10 mouse cellular contexts compared by ENCODE assay signal in genomic region chr7:27475596-27475995, GRCm38 (mm10). TPM values are rescaled to one million over a fixed set of nuclear protein-coding genes. Genes with fewer than 3 reads are reported as not detected.
DNase-seq lines count a peak whose midpoint lies in the region; ATAC-seq lines count a peak whose summit lies in the region.
"Had no signal": no experiment of that assay in that cellular context is flagged by ENCODE, and none has a peak within 500 bp of the region (broad histone marks: within the 10 kb centered on the region; RNA-seq: fewer than 3 reads in every experiment).

No protein-coding gene starts in this region.

- no peak overlapping the region for H3K4me3 ChIP-seq in hindbrain, embryonic 13.5 days
- H3K4me3 ChIP-seq in hindbrain, embryonic 11.5 days (ENCODE audit: low read depth, low read length) = no peak overlapping the region
- H3K4me3 ChIP-seq in neural tube, embryonic 12.5 days = no peak overlapping the region
- peak overlapping the region; percentile 79; the same call in 1 of the 2 replicates for H3K4me3 ChIP-seq in stomach, embryonic 16.5 days (replicated peaks; ENCODE audit: low read length)

- H3K27me3 ChIP-seq in hindbrain, embryonic 13.5 days = no peaks in the 10 kb centered on the region
- no peaks in the 10 kb centered on the region for H3K27me3 ChIP-seq in hindbrain, embryonic 11.5 days (ENCODE audit: control insufficient read depth, insufficient read depth, low read length)
- no peaks in the 10 kb centered on the region for H3K27me3 ChIP-seq in neural tube, embryonic 12.5 days (replicated peaks)
- H3K27me3 ChIP-seq in stomach, embryonic 16.5 days (ENCODE audit: control insufficient read depth, insufficient read depth, low read length) = no peaks in the 10 kb centered on the region

- no peak for ATAC-seq in hindbrain, embryonic 13.5 days (ENCODE audit: low FRiP score)
- no peak for ATAC-seq in hindbrain, embryonic 11.5 days (ENCODE audit: low FRiP score)
- no peak for ATAC-seq in neural tube, embryonic 12.5 days (ENCODE audit: low FRiP score, low read depth)
- no peak for ATAC-seq in stomach, embryonic 16.5 days (ENCODE audit: insufficient read depth, low FRiP score)
- ATAC-seq: hindbrain, embryonic 16.5 days had no signal

- 95% methylated on average over 2 of the region's 2 CpGs for WGBS in hindbrain, embryonic 13.5 days
- 90% methylated on average over 2 of the region's 2 CpGs for WGBS in hindbrain, embryonic 11.5 days
- 82% methylated on average over 2 of the region's 2 CpGs for whole genome bisulfite sequencing in neural tube, embryonic 12.5 days
- WGBS in stomach, embryonic 16.5 days = 89% methylated on average over 2 of the region's 2 CpGs

- H3K4me2 ChIP-seq in hindbrain, embryonic 13.5 days = peak overlapping the region; percentile 69
- no peak overlapping the region for H3K4me2 ChIP-seq in hindbrain, embryonic 11.5 days (replicated peaks; ENCODE audit: low read depth, low read length)
- peak overlapping the region; percentile 76; the same call in 1 of the 2 replicates for H3K4me2 ChIP-seq in neural tube, embryonic 12.5 days (replicated peaks)
- peak overlapping the region; percentile 54 for H3K4me2 ChIP-seq in stomach, embryonic 16.5 days (ENCODE audit: low read depth, low read length)

- no peak overlapping the region for H3K9ac ChIP-seq in hindbrain, embryonic 13.5 days
- no peak overlapping the region for H3K9ac ChIP-seq in hindbrain, embryonic 11.5 days (ENCODE audit: low read depth, low read length)
- no peak overlapping the region for H3K9ac ChIP-seq in neural tube, embryonic 12.5 days
- H3K9ac ChIP-seq in stomach, embryonic 16.5 days (ENCODE audit: low read length) = peak overlapping the region; percentile 46

- H3K27ac ChIP-seq in hindbrain, embryonic 13.5 days = no peak overlapping the region
- no peak overlapping the region for H3K27ac ChIP-seq in hindbrain, embryonic 11.5 days (ENCODE audit: low read depth, low read length)
- H3K27ac ChIP-seq in neural tube, embryonic 12.5 days = no peak overlapping the region
- peak overlapping the region; percentile 98; the same call in 1 of the 2 replicates for H3K27ac ChIP-seq in stomach, embryonic 16.5 days (ENCODE audit: low read length)

- DNase-seq in adrenal gland, adult 2 months = peak; percentile 13
- no peak for DNase-seq in adrenal gland, postnatal 14 days
- DNase-seq in hindbrain, embryonic 11.5 days (ENCODE audit: low spot score) = no peak
- DNase-seq in neural tube, embryonic 10.5 days (ENCODE audit: extremely low spot score, low spot score) = no peak
- no peak for DNase-seq in B cell, adult 2 months

- H3K4me1 ChIP-seq in hindbrain, embryonic 13.5 days (replicated peaks) = peaks cover 11% of the 10 kb centered on the region
- peaks cover 2% of the 10 kb centered on the region; the same call in 1 of the 2 replicates for H3K4me1 ChIP-seq in hindbrain, embryonic 11.5 days (replicated peaks; ENCODE audit: control insufficient read depth, insufficient read depth, low read length)
- no peaks in the 10 kb centered on the region for H3K4me1 ChIP-seq in neural tube, embryonic 12.5 days
- peaks cover 12% of the 10 kb centered on the region for H3K4me1 ChIP-seq in stomach, embryonic 16.5 days (ENCODE audit: control insufficient read depth, insufficient read depth, low read length)

- no peaks in the 10 kb centered on the region for H3K9me3 ChIP-seq in hindbrain, embryonic 13.5 days
- no peaks in the 10 kb centered on the region for H3K9me3 ChIP-seq in hindbrain, embryonic 11.5 days (ENCODE audit: control insufficient read depth, low read length)
- no peaks in the 10 kb centered on the region for H3K9me3 ChIP-seq in neural tube, embryonic 12.5 days
- H3K9me3 ChIP-seq in stomach, embryonic 16.5 days (replicated peaks; ENCODE audit: control insufficient read depth, low read length) = no peaks in the 10 kb centered on the region

- peaks cover 11% of the 10 kb centered on the region; the same call in 1 of the 2 replicates for H3K36me3 ChIP-seq in hindbrain, embryonic 13.5 days
- H3K36me3 ChIP-seq in hindbrain, embryonic 11.5 days (ENCODE audit: control insufficient read depth, insufficient read depth, low read length) = no peaks in the 10 kb centered on the region
- peaks cover 14% of the 10 kb centered on the region for H3K36me3 ChIP-seq in neural tube, embryonic 12.5 days
- peaks cover 10% of the 10 kb centered on the region for H3K36me3 ChIP-seq in stomach, embryonic 16.5 days (ENCODE audit: control insufficient read depth, insufficient read depth, low read length)

RNA-seq across cellular contexts. Expression of gene Sertad3, which starts 2.0 kb away (rescaled TPM):
- 10 to 100 TPM; 11.6 to 21.0 TPM for total RNA-seq in adrenal gland, adult 2 months (2021)
- 20.0 and 20.9 TPM in 2 replicates for polyA plus RNA-seq in adrenal gland, adult 2 months (2012; rRNA removed)
- total RNA-seq in adrenal gland, postnatal 14 days (2021) = 12.9 and 15.7 TPM in 2 replicates
- polyA plus RNA-seq in hindbrain, embryonic 13.5 days (2015; fragmentation: Nextera tagmentation; extraction: Ambion mirVana) = 13.0 and 13.4 TPM in 2 replicates
- 20.7 and 22.2 TPM in 2 replicates for polyA plus RNA-seq in hindbrain, embryonic 11.5 days (2014; fragmentation: Nextera tagmentation; extraction: Ambion mirVana)
- polyA plus RNA-seq in neural tube, embryonic 12.5 days (2016; fragmentation: Nextera tagmentation; extraction: Ambion mirVana) = 20.5 and 22.2 TPM in 2 replicates
- 38.1 and 39.4 TPM in 2 replicates for polyA plus RNA-seq in stomach, embryonic 16.5 days (2015; fragmentation: Nextera tagmentation; extraction: Ambion mirVana)

RNA-seq across cellular contexts. Expression of gene Sertad1, which starts 11.1 kb away (rescaled TPM):
- total RNA-seq in adrenal gland, adult 2 months (2021) = 10 to 100 TPM; 17.9 to 25.6 TPM
- polyA plus RNA-seq in adrenal gland, adult 2 months (2012; rRNA removed) = 57.7 and 60.5 TPM in 2 replicates
- total RNA-seq in adrenal gland, postnatal 14 days (2021) = 24.5 and 26.3 TPM in 2 replicates
- 10.7 and 11.8 TPM in 2 replicates for polyA plus RNA-seq in hindbrain, embryonic 13.5 days (2015; fragmentation: Nextera tagmentation; extraction: Ambion mirVana)
- polyA plus RNA-seq in hindbrain, embryonic 11.5 days (2014; fragmentation: Nextera tagmentation; extraction: Ambion mirVana) = 18.4 and 21.0 TPM in 2 replicates
- polyA plus RNA-seq in neural tube, embryonic 12.5 days (2016; fragmentation: Nextera tagmentation; extraction: Ambion mirVana) = 14.6 and 14.8 TPM in 2 replicates
- polyA plus RNA-seq in stomach, embryonic 16.5 days (2015; fragmentation: Nextera tagmentation; extraction: Ambion mirVana) = 42.0 and 45.9 TPM in 2 replicates

RNA-seq across cellular contexts. Expression of gene Prx, which starts 23.5 kb away (rescaled TPM):
- 1 to 10 TPM; 1.4 to 4.0 TPM for total RNA-seq in adrenal gland, adult 2 months (2021)
- 2.0 and 2.2 TPM in 2 replicates for polyA plus RNA-seq in adrenal gland, adult 2 months (2012; rRNA removed)
- total RNA-seq in adrenal gland, postnatal 14 days (2021) = 2.7 and 3.5 TPM in 2 replicates
- polyA plus RNA-seq in hindbrain, embryonic 13.5 days (2015; fragmentation: Nextera tagmentation; extraction: Ambion mirVana) = 1.4 and 1.5 TPM in 2 replicates
- polyA plus RNA-seq in hindbrain, embryonic 11.5 days (2014; fragmentation: Nextera tagmentation; extraction: Ambion mirVana) = 0.53 and 1.0 TPM in 2 replicates
- 2.2 and 2.8 TPM in 2 replicates for polyA plus RNA-seq in neural tube, embryonic 12.5 days (2016; fragmentation: Nextera tagmentation; extraction: Ambion mirVana)
- 3.7 and 4.0 TPM in 2 replicates for polyA plus RNA-seq in stomach, embryonic 16.5 days (2015; fragmentation: Nextera tagmentation; extraction: Ambion mirVana)

RNA-seq across cellular contexts. Expression of gene Blvrb, which starts 27.8 kb away (rescaled TPM):
- total RNA-seq in adrenal gland, adult 2 months (2021) = 10 to 100 TPM; 48.4 to 51.1 TPM
- polyA plus RNA-seq in adrenal gland, adult 2 months (2012; rRNA removed) = 70.2 and 86.2 TPM in 2 replicates
- total RNA-seq in adrenal gland, postnatal 14 days (2021) = 72.6 and 76.9 TPM in 2 replicates
- polyA plus RNA-seq in hindbrain, embryonic 13.5 days (2015; fragmentation: Nextera tagmentation; extraction: Ambion mirVana) = 18.7 and 19.3 TPM in 2 replicates
- polyA plus RNA-seq in hindbrain, embryonic 11.5 days (2014; fragmentation: Nextera tagmentation; extraction: Ambion mirVana) = 34.8 and 35.4 TPM in 2 replicates
- 21.6 and 23.0 TPM in 2 replicates for polyA plus RNA-seq in neural tube, embryonic 12.5 days (2016; fragmentation: Nextera tagmentation; extraction: Ambion mirVana)
- polyA plus RNA-seq in stomach, embryonic 16.5 days (2015; fragmentation: Nextera tagmentation; extraction: Ambion mirVana) = 112 and 113 TPM in 2 replicates

RNA-seq across cellular contexts. Expression of gene Sptbn4, which starts 28.1 kb away (rescaled TPM):
- total RNA-seq in adrenal gland, adult 2 months (2021) = 1 to 10 TPM; 1.5 to 1.9 TPM
- 0.84 and 2.3 TPM in 2 replicates for polyA plus RNA-seq in adrenal gland, adult 2 months (2012; rRNA removed)
- 0.74 and 1.5 TPM in 2 replicates for total RNA-seq in adrenal gland, postnatal 14 days (2021)
- polyA plus RNA-seq in hindbrain, embryonic 13.5 days (2015; fragmentation: Nextera tagmentation; extraction: Ambion mirVana) = 2.2 and 2.6 TPM in 2 replicates
- 0.20 and 0.57 TPM in 2 replicates for polyA plus RNA-seq in hindbrain, embryonic 11.5 days (2014; fragmentation: Nextera tagmentation; extraction: Ambion mirVana)
- polyA plus RNA-seq in neural tube, embryonic 12.5 days (2016; fragmentation: Nextera tagmentation; extraction: Ambion mirVana) = 1.2 and 1.3 TPM in 2 replicates
- 0.50 and 0.57 TPM in 2 replicates for polyA plus RNA-seq in stomach, embryonic 16.5 days (2015; fragmentation: Nextera tagmentation; extraction: Ambion mirVana)
- total RNA-seq: common myeloid progenitor, adult 5-6 weeks had no signal
